Mouse (Mus musculus): Measurements from ENCODE around the gene Syncrip. TPM values are rescaled to one million over a fixed set of nuclear protein-coding genes. Genes with fewer than 3 reads are reported as not detected.

Gene Syncrip
- polyA plus RNA-seq, 2 experiments, result 24.3 to 47.0 TPM

GRCm38 (mm10) chr9:88438237-88438554 is 44.2 kb downstream of the Syncrip start:
- TF ChIP-seq CTCF (IDR thresholded peaks at IDR 0.05; ENCODE audit: low read depth) (no peak), EP300 (IDR thresholded peaks at IDR 0.05; ENCODE audit: low read depth) (no peak)
- Histone ChIP-seq H3K27me3 (ENCODE audit: control insufficient read depth, insufficient read depth, low read length) (no peaks in the 10 kb centered on the region), H3K4me2 (ENCODE audit: low read depth) (peak overlapping the region; percentile 94), H3K9ac (replicated peaks) (peak overlapping the region; percentile 89), H3K27ac (peak overlapping the region; percentile 80), H3K4me1 (replicated peaks; ENCODE audit: control insufficient read depth in 2 of 2, insufficient read depth in 2 of 2, low read length in 1 of 2) (peaks cover 9 to 10% of the 10 kb centered on the region in 2 experiments), H3K36me3 (replicated peaks; ENCODE audit: control insufficient read depth, insufficient read depth, low read depth) (no peaks in the 10 kb centered on the region), H3K4me3 (ENCODE audit: insufficient read depth in 1 of 2, low read depth in 2 of 2, low read length in 2 of 2) (peak overlapping the region; percentile 68 to 83), H3K9me3 (ENCODE audit: control insufficient read depth, low read length) (no peaks in the 10 kb centered on the region)
- peak in 2 of 3 experiments; percentile 6 to 15 for DNase-seq (ENCODE audit: low read depth in 3 of 3, low spot score in 3 of 3)
- under 1% methylated on average over 15 of the region's 15 CpGs for WGBS (ENCODE audit: insufficient replicate concordance)
- ATAC-seq (ENCODE audit: insufficient read depth), result peak; percentile 21

DNA sequence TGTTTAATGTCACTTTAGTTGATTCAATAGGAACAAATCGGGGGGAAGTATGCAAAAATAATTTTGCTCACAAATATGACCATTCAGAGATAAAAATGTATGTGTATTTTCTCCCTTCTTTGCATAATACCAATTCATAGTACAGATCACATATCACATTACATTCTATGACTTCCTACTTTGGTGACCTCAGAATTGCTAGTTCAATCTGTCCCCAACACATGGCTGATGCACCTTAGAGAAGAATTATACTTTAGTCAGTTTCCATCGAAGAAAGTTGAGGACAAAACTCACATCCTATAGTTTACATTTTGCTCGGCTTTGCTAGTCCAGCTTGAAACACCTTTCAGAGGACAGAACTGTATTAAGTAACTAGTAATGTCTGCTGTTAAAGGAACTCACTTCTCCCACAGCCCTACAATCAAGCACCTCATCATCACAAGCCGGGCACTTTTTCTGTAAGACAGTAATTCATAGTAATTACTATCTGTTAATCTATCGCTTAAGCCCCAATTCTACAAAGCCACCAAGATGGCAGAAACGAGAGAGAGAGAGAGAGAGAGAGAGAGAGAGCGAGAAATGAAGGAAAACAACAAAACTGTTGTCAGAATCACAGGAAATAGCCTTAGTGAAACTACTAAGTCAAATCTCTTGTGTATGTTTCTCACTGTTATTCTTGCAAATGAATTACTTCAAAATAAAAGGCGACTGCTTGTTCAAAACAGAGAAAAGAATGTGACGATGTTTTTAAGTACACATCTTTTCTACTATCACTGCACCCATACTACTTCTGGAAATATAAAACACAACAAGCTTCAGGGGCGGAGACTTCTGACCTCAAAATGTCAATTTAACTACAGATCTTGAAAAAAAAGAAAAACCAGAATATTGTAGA is 44.8 kb downstream of the Syncrip start:
- Histone ChIP-seq H3K27ac (peak overlapping the region; percentile 80; the same call in 1 of the 2 replicates), H3K9me3 (ENCODE audit: control insufficient read depth, low read length) (no peaks in the 10 kb centered on the region), H3K36me3 (replicated peaks; ENCODE audit: control insufficient read depth, insufficient read depth, low read depth) (no peaks in the 10 kb centered on the region), H3K4me2 (ENCODE audit: low read depth) (peak overlapping the region; percentile 94), H3K27me3 (ENCODE audit: control insufficient read depth, insufficient read depth, low read length) (no peaks in the 10 kb centered on the region), H3K9ac (replicated peaks) (peak overlapping the region; percentile 89), H3K4me1 (replicated peaks; ENCODE audit: control insufficient read depth in 2 of 2, insufficient read depth in 2 of 2, low read length in 1 of 2) (peaks cover 9 to 10% of the 10 kb centered on the region in 2 experiments), H3K4me3 (ENCODE audit: insufficient read depth in 1 of 2, low read depth in 2 of 2, low read length in 2 of 2) (peak overlapping the region; percentile 68 to 83)
- 30% methylated on average over 10 of the region's 10 CpGs for WGBS (ENCODE audit: insufficient replicate concordance)
- no peak for ATAC-seq (ENCODE audit: insufficient read depth)
- TF ChIP-seq CTCF (IDR thresholded peaks at IDR 0.05; ENCODE audit: low read depth) (no peak), EP300 (IDR thresholded peaks at IDR 0.05; ENCODE audit: low read depth) (no peak)
- DNase-seq (ENCODE audit: low read depth in 3 of 3, low spot score in 3 of 3), result no peak

DNA sequence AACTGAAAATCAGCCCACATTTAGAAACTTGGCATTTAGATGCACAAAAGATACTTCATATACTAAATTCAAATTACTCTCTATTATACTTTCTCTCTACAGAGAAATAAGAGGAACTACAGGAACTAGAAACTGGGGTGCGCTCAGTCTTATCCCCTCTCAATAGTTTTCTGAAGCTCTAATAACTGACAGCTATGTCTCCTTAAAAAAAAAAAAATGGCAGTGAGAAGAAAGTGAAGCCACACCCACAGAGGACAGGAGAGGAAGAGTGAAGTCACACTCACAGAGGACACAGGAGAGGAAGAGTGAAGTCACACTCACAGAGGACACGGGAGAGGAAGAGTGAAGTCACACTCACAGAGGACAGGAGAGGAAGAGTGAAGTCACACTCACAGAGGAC is 58.0 kb downstream of the Syncrip start:
- Histone ChIP-seq H3K27ac (no peak overlapping the region), H3K4me3 (ENCODE audit: insufficient read depth in 1 of 2, low read depth in 2 of 2, low read length in 2 of 2) (no peak overlapping the region), H3K27me3 (ENCODE audit: control insufficient read depth, insufficient read depth, low read length) (no peaks in the 10 kb centered on the region), H3K9ac (replicated peaks) (no peak overlapping the region), H3K9me3 (ENCODE audit: control insufficient read depth, low read length) (no peaks in the 10 kb centered on the region), H3K36me3 (replicated peaks; ENCODE audit: control insufficient read depth, insufficient read depth, low read depth) (no peaks in the 10 kb centered on the region), H3K4me1 (replicated peaks; ENCODE audit: control insufficient read depth in 2 of 2, insufficient read depth in 2 of 2, low read length in 1 of 2) (no peaks in the 10 kb centered on the region; a peak in 1 of 4 replicates), H3K4me2 (ENCODE audit: low read depth) (no peak overlapping the region)
- no peak for TF ChIP-seq EP300 (IDR thresholded peaks at IDR 0.05; ENCODE audit: low read depth)
- no peak for TF ChIP-seq CTCF (IDR thresholded peaks at IDR 0.05; ENCODE audit: low read depth)
- DNase-seq (ENCODE audit: low read depth in 3 of 3, low spot score in 3 of 3), result no peak
- 59% methylated on average over 2 of the region's 2 CpGs for whole genome bisulfite sequencing (ENCODE audit: insufficient replicate concordance)
- no peak for ATAC-seq (ENCODE audit: insufficient read depth)

DNA sequence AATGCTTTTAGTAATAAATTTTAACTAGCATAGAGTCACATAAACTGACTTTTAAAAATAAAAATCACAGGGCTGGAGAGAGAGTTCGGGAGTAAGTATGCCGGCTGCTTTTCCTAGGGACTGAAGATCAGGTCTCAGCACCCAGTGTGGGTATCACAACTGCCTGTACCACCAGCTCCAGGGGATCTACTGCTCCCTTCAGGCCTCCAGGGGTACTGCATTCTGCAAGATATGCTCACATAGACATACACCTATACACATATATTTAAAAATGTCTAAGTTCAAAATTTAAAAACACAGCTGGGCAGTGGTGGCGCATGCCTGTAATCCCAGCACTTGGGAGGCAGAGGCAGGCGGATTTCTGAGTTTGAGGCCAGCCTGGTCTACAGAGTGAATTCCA is 59.9 kb downstream of the Syncrip start:
- no peaks in the 10 kb centered on the region for H3K27me3 ChIP-seq (ENCODE audit: control insufficient read depth, insufficient read depth, low read length)
- no peaks in the 10 kb centered on the region for H3K36me3 ChIP-seq (replicated peaks; ENCODE audit: control insufficient read depth, insufficient read depth, low read depth)
- no peak overlapping the region for H3K4me2 ChIP-seq (ENCODE audit: low read depth)
- 86% methylated on average over 4 of the region's 4 CpGs for WGBS (ENCODE audit: insufficient replicate concordance)
- DNase-seq (ENCODE audit: low read depth in 3 of 3, low spot score in 3 of 3) (no peak), ATAC-seq (ENCODE audit: insufficient read depth) (no peak)
- H3K4me1 ChIP-seq (replicated peaks; ENCODE audit: control insufficient read depth in 2 of 2, insufficient read depth in 2 of 2, low read length in 1 of 2), result no peaks in the 10 kb centered on the region
- no peak overlapping the region for H3K9ac ChIP-seq (replicated peaks)
- peak; percentile 32 for TF ChIP-seq CTCF (IDR thresholded peaks at IDR 0.05; ENCODE audit: low read depth)
- TF ChIP-seq EP300 (IDR thresholded peaks at IDR 0.05; ENCODE audit: low read depth), result no peak
- no peak overlapping the region for H3K27ac ChIP-seq
- H3K9me3 ChIP-seq (ENCODE audit: control insufficient read depth, low read length), result no peaks in the 10 kb centered on the region
- no peak overlapping the region for H3K4me3 ChIP-seq (ENCODE audit: insufficient read depth in 1 of 2, low read depth in 2 of 2, low read length in 2 of 2)

DNA sequence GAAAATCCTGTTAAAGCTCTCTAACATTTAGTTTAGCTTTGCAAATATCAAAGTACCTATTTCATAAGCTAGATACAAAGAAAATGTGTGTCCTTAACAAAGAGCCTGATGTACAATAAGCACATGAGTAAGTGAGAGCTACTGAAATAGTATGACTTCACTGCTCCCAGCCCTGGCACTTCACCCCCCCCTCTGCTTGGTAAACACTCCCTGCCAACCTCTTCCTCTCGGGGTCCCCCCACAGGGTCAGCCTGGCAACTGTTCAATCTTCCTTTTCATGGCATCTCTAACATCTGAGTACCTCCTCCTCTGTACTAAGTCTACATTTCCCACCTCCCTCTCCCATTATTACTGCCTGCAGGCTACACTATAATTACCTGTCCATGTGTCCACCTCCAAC is 65.6 kb downstream of the Syncrip start:
- H3K4me3 ChIP-seq (ENCODE audit: insufficient read depth in 1 of 2, low read depth in 2 of 2, low read length in 2 of 2), result no peak overlapping the region
- no peak overlapping the region for H3K27ac ChIP-seq
- TF ChIP-seq EP300 (IDR thresholded peaks at IDR 0.05; ENCODE audit: low read depth), result no peak
- TF ChIP-seq CTCF (IDR thresholded peaks at IDR 0.05; ENCODE audit: low read depth), result no peak
- no peak overlapping the region for H3K9ac ChIP-seq (replicated peaks)
- no peak overlapping the region for H3K4me2 ChIP-seq (ENCODE audit: low read depth)
- 58% methylated on average over 1 of the region's 1 CpGs for WGBS (ENCODE audit: insufficient replicate concordance)
- DNase-seq (ENCODE audit: low read depth in 3 of 3, low spot score in 3 of 3) (no peak), ATAC-seq (ENCODE audit: insufficient read depth) (no peak)
- H3K36me3 ChIP-seq (replicated peaks; ENCODE audit: control insufficient read depth, insufficient read depth, low read depth), result no peaks in the 10 kb centered on the region
- H3K4me1 ChIP-seq (replicated peaks; ENCODE audit: control insufficient read depth in 2 of 2, insufficient read depth in 2 of 2, low read length in 1 of 2), result no peaks in the 10 kb centered on the region
- no peaks in the 10 kb centered on the region for H3K9me3 ChIP-seq (ENCODE audit: control insufficient read depth, low read length)
- no peaks in the 10 kb centered on the region for H3K27me3 ChIP-seq (ENCODE audit: control insufficient read depth, insufficient read depth, low read length)

Measured in liver, embryonic 14.5 days (tissue).